Mouse (Mus musculus) forebrain, postnatal 0 days (tissue): ENCODE measurements at regions not wholly inside any gene's neighbourhood (a gene's known extent, or its start where the extent isn't known, plus 50 kb on each side); places are given as distances from the start of the nearest gene placed in this dataset.

Experiments
- ATAC-seq: fragments of 200-750 bp; cut with Nextera tagmentation; 2 replicates; pipeline ENCODE4 v1.8.0; 2017; ENCODE audit warnings: mild to moderate bottlenecking, moderate library complexity
- DNase-seq: peaks from one replicate; pipeline ENCODE4 v3.0.0-alpha.2; 2015
- H3K27ac ChIP-seq: fragments of 300-500 bp; sonication (generic); 2 replicates; pipeline ENCODE4 v1.5.1; 2014; ENCODE audit warnings: low read depth, mild to moderate bottlenecking, antibody characterized with exemption, low read length, moderate library complexity, mixed read lengths
- H3K27me3 ChIP-seq: fragments of 300-500 bp; sonication (generic); 2 replicates; pipeline ENCODE4 v1.6.1; 2014; ENCODE audit warnings: mild to moderate bottlenecking, low read length, mixed read lengths; ENCODE audit not compliant: insufficient read depth
- H3K36me3 ChIP-seq: fragments of 300-500 bp; sonication (generic); 2 replicates; pipeline ENCODE4 v1.6.1; 2014; ENCODE audit warnings: mild to moderate bottlenecking, moderate library complexity; ENCODE audit not compliant: insufficient read depth
- H3K4me1 ChIP-seq: fragments of 300-500 bp; sonication (generic); 2 replicates; pipeline ENCODE4 v1.6.1; 2014; ENCODE audit warnings: antibody characterized with exemption; ENCODE audit not compliant: insufficient read depth
- H3K4me2 ChIP-seq: fragments of 300-500 bp; sonication (generic); 2 replicates; pipeline ENCODE4 v1.6.1; 2014; ENCODE audit warnings: low read depth, mild to moderate bottlenecking, moderate library complexity
- H3K4me3 ChIP-seq: fragments of 300-500 bp; sonication (generic); 2 replicates; pipeline ENCODE4 v1.5.1; 2014; ENCODE audit warnings: low read depth, low read length, mixed read lengths
- H3K9ac ChIP-seq: fragments of 300-500 bp; sonication (generic); 2 replicates; pipeline ENCODE4 v1.6.1; 2014; ENCODE audit warnings: mild to moderate bottlenecking
- H3K9me3 ChIP-seq: fragments of 300-500 bp; sonication (generic); 2 replicates; pipeline ENCODE4 v1.6.1; 2016; ENCODE audit warnings: low read length
- CTCF ChIP-seq: sonication (generic); IDR thresholded peaks from 2 replicates; pipeline ENCODE4 v1.5.1; 2016; ENCODE audit warnings: antibody characterized with exemption, control low read depth, low read depth
- WGBS: fragments of 180-500 bp; shearing (Covaris S2); extraction: QIAGEN DNeasy Blood & Tissue Kit; methylation state at CpG from one replicate; pipeline ENCODE4 v1.1.7; 2014; 5-methylcytosine and 5-hydroxymethylcytosine counted together

GRCm38 (mm10) chr2:8338271-8338670 is 828.9 kb upstream of the Celf2 start:
- H3K9me3 ChIP-seq: no peaks in the 10 kb centered on the region
- ATAC-seq: no peak
- no peaks in the 10 kb centered on the region for H3K27me3 ChIP-seq
- H3K9ac ChIP-seq: no peak overlapping the region
- no peak overlapping the region for H3K4me2 ChIP-seq
- DNase-seq: peak; percentile 34
- 0 out of 2 replicates have a peak overlapping the region, but pooled peaks have one; percentile 0 for H3K27ac ChIP-seq
- no peaks in the 10 kb centered on the region for H3K36me3 ChIP-seq
- 0 out of 2 replicates have a peak, but pooled peaks have one; percentile 7 for TF ChIP-seq CTCF
- H3K4me3 ChIP-seq: no peak overlapping the region
- 55% methylated on average over 7 of the region's 7 CpGs for WGBS
- H3K4me1 ChIP-seq: no peaks in the 10 kb centered on the region

DNA sequence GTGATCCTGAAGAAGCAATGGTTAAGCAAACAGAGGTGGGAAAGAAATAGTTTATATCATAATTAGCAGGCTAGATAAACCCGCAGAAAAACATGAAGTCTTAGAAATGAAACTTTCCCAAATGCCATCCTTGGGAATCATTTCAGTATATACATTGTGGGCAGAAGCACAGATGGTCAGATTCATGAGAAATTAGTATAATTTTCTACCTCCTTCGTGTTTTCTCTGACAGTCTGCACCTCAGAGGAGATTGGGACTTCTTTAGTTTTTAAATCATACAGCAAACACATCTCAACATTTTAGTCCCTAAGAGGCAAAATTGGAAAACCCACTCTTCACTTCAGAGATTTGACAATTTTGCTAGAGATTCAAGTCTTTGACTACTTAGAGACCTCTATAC is 786.6 kb upstream of the Celf2 start:
- no peak for ATAC-seq

GRCm38 (mm10) chr2:8291357-8291756 is 782.0 kb upstream of the Celf2 start:
- TF ChIP-seq CTCF: no peak
- Histone ChIP-seq H3K4me1 (no peaks in the 10 kb centered on the region), H3K4me2 (no peak overlapping the region), H3K36me3 (no peaks in the 10 kb centered on the region), H3K9me3 (no peaks in the 10 kb centered on the region), H3K27ac (no peak overlapping the region), H3K4me3 (no peak overlapping the region), H3K27me3 (no peaks in the 10 kb centered on the region), H3K9ac (no peak overlapping the region)
- 76% methylated on average over 4 of the region's 4 CpGs for WGBS
- DNase-seq: no peak
- no peak for ATAC-seq

More for the DNA sequence above, 786.6 kb upstream of the Celf2 start:
- H3K9me3 ChIP-seq: no peaks in the 10 kb centered on the region
- no peak overlapping the region for H3K9ac ChIP-seq
- no peak for TF ChIP-seq CTCF
- 78% methylated on average over 2 of the region's 2 CpGs for WGBS
- H3K4me1 ChIP-seq: no peaks in the 10 kb centered on the region
- H3K27me3 ChIP-seq: no peaks in the 10 kb centered on the region
- no peak overlapping the region for H3K4me3 ChIP-seq
- H3K36me3 ChIP-seq: no peaks in the 10 kb centered on the region
- H3K27ac ChIP-seq: no peak overlapping the region
- no peak for DNase-seq
- no peak overlapping the region for H3K4me2 ChIP-seq

GRCm38 (mm10) chr2:8287403-8287802 is 778.0 kb upstream of the Celf2 start:
- no peaks in the 10 kb centered on the region for H3K4me1 ChIP-seq
- ATAC-seq (no peak), DNase-seq (no peak)
- no peaks in the 10 kb centered on the region for H3K9me3 ChIP-seq
- H3K27ac ChIP-seq: no peak overlapping the region
- H3K4me3 ChIP-seq: no peak overlapping the region
- H3K27me3 ChIP-seq: no peaks in the 10 kb centered on the region
- WGBS: 94% methylated on average over 4 of the region's 4 CpGs
- H3K9ac ChIP-seq: no peak overlapping the region
- H3K4me2 ChIP-seq: no peak overlapping the region
- H3K36me3 ChIP-seq: no peaks in the 10 kb centered on the region
- no peak for TF ChIP-seq CTCF

DNA sequence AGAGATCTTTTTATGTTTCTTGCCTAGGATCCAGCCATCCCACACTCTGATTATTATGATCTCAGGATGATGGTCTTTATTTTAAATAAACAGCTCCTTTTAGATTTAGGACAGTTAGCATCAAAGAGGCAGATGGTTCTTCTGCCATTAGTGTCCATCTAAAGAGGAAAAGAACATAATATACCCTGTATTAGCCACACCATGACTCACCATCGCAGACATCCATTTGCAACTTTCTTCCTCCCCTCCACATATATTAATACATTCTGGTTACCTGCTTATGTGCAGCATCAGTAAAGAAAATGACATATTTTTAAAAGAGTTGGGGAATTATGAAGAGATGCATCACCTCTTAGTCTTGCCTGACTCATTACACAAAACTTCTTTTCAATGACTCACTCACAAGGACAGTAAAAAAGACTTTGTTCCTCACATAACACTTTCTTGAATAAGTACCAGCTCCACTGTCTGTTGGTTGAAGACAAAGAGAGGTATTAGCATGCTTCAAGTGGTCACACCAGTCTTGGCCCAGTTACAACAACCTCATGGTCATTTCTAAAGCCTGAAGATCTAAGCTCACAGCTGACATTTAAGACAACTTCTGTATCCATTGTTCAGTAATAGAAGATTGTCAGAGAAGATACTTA is 766.9 kb upstream of the Celf2 start:
- no peak for TF ChIP-seq CTCF
- 93% methylated on average over 1 of the region's 1 CpGs for WGBS
- no peak overlapping the region for H3K4me3 ChIP-seq
- H3K27ac ChIP-seq: no peak overlapping the region
- H3K9me3 ChIP-seq: no peaks in the 10 kb centered on the region
- H3K4me2 ChIP-seq: no peak overlapping the region
- no peaks in the 10 kb centered on the region for H3K4me1 ChIP-seq
- no peak overlapping the region for H3K9ac ChIP-seq
- DNase-seq (no peak), ATAC-seq (no peak)
- no peaks in the 10 kb centered on the region for H3K27me3 ChIP-seq
- no peaks in the 10 kb centered on the region for H3K36me3 ChIP-seq
